Mouse (Mus musculus) embryo, embryonic 11.5 days (tissue): ENCODE data around the gene Hdac9.

Source experiments
- DNase-seq: peaks from one replicate; pipeline ENCODE4 v3.0.0-alpha.2; 2012; ENCODE audit warnings: low read depth, low spot score

Gene Hdac9

GRCm38 (mm10) chr12:34714266-34714939 lies 202.5 kb downstream of the Hdac9 start:
- DNase-seq, result no peak

- DNase-seq, result no peak
Measured at GRCm38 (mm10) chr12:34697981-34698380, 218.9 kb downstream of the Hdac9 start.

GRCm38 (mm10) chr12:34696736-34697135 lies 220.2 kb downstream of the Hdac9 start:
- DNase-seq, result no peak

DNA sequence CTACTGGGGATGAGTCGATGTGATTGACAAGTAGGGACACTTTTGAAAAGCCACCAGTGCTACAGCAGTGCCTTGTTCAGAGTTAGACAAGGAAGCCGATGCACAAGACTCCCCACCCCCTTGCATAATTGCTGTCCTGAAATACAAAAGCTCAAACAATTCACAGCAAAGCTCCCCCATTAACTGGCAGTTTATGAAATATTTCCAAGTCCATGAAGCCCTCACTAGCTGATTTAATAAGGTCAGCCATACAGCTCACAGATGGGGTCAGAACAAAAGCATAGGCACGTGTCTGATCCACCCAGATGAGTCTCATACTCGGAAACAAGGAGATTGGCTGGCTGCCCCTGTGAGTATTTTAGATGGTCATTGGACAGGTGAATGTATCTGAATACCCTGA lies 228.0 kb downstream of the Hdac9 start:
- DNase-seq, result no peak

DNA sequence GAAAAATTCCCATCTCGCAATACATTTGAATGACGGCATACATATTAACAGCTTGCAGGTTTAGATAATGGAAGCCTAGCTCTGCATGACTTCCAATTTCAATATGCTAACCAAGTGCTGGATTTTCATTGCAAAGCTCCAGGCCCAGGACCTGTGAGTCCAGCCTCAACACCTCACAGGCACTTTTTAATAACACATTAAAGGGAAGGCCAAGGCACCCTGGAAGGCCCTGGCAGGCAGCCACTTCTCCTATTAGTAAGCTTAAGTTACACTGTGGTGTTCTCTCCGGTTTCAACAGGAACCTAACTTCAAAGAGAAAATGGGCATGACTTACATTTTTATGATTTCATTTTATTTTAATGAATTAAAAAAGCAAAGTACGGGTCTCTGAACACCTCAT lies 233.5 kb downstream of the Hdac9 start:
- no peak for DNase-seq

GRCm38 (mm10) chr12:34682657-34683056 lies 234.2 kb downstream of the Hdac9 start:
- no peak for DNase-seq

DNA sequence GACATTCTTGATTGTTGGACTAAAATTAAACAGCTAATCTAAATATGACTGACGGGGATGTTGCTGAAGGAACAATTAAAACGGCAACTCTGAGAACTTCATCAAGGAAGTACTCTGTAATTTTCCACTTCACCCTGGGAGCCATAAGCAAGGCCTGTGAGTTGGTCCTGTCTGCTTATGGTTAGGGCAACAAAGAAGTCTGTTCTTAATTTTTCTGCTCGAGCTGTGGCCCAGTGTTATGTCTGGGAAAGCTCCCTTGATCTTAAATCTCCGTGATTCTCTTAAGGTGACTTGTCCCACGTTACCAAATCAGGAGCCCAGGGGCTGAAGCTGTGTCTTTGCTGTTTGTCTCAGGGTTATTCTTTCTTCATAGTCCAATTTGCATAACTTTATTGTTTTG lies 236.3 kb downstream of the Hdac9 start:
- no peak for DNase-seq

GRCm38 (mm10) chr12:34677110-34677509 lies 239.8 kb downstream of the Hdac9 start:
- DNase-seq, result no peak

- DNase-seq, result no peak
Measured at GRCm38 (mm10) chr12:34674235-34674634, 242.7 kb downstream of the Hdac9 start.

GRCm38 (mm10) chr12:34673539-34673938 lies 243.4 kb downstream of the Hdac9 start:
- DNase-seq, result no peak

GRCm38 (mm10) chr12:34664758-34665157 lies 252.1 kb downstream of the Hdac9 start:
- peak; percentile 76 for DNase-seq

GRCm38 (mm10) chr12:34661378-34661777 lies 255.5 kb downstream of the Hdac9 start:
- no peak for DNase-seq

DNA sequence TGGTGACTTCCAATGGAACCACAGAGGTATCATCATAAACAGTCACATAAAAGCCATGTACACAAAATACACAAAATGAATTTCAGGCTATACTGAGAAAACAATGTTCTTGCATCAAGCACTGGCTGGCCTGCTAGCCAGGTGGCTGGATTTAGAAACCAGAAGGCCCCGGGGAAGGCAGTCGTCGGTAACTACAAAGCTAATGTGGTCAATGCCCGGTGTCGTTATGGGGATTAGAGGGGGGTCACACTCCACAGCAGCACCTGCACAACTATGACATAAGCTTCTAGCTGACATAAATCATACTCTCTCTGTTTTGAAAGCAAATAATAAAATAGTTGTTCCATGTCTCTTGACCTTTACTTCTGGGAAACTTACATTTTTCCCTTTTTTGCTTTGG lies 256.9 kb downstream of the Hdac9 start:
- no peak for DNase-seq

DNA sequence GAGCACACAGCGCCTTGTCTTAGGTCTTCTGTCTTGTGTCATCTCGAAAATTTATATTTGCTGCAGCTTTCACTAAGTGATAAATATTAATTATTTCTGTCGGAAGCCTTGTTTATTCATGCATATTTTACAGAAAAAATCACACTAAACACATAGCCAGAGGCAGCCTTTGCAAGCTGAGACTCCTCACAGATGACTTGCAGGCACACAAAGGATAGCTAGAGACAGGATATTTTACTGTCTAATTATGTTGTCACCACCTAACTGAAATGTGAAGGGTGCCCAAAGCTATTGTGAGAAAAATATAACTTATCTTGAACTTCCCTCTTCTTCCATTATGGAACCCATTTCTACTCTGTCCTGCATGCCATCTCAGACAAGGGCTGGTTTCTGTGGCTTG lies 258.3 kb downstream of the Hdac9 start:
- no peak for DNase-seq

- DNase-seq, result peak; percentile 44
Measured at GRCm38 (mm10) chr12:34658119-34658518, 258.8 kb downstream of the Hdac9 start.

- no peak for DNase-seq
Measured at GRCm38 (mm10) chr12:34653615-34654014, 263.3 kb downstream of the Hdac9 start.

GRCm38 (mm10) chr12:34648753-34649152 lies 268.1 kb downstream of the Hdac9 start:
- no peak for DNase-seq

DNA sequence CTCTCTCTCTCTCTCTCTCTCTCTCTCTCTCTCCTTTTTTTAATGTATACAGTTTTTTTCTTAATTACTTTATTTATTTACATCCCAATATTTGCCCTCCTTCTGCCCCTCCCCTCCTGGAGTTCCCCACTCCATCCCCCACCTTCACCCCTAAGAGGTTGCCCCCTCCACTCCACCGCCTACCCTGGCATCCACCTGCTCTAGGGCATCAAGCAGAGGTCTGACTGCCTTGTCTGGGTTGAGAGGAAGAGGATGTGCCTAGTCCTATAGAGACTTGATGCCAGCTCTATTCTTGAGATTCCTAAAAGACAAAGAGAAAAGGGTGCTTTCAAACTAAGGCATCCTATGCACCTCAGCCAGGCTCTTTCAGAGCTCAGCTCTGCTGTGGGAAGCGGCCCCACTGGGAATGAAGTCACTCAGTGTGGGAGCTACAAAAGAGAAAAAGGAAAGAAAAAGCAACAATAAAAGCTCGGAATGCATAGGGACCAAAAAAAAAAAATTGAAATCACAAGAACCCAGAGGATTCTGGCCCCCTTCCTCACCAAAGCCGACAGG lies 275.1 kb downstream of the Hdac9 start:
- DNase-seq, result no peak

- peak; percentile 22 for DNase-seq
Measured at GRCm38 (mm10) chr12:34637238-34638124, 279.4 kb downstream of the Hdac9 start.

DNA sequence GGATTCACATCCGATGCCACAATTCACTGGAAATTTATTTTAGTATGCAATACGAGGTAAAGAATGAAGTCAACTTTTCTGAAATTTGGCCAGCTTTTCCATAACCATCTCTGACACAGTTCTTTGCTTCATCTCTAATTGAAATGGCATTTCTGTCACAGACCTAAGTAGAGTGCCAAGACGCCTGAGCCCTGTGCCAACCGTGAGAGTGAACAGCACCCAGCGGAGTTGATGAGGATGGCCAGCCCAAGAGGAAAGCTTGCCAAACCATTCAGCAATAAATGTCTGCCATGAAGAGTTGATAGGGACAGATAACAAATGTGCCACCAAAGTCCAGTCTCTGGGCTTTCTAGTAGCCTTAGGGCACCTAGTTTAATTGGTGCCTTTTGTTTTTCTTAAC lies 297.8 kb downstream of the Hdac9 start:
- DNase-seq, result no peak

GRCm38 (mm10) chr12:34618321-34618720 lies 298.6 kb downstream of the Hdac9 start:
- DNase-seq, result no peak

DNA sequence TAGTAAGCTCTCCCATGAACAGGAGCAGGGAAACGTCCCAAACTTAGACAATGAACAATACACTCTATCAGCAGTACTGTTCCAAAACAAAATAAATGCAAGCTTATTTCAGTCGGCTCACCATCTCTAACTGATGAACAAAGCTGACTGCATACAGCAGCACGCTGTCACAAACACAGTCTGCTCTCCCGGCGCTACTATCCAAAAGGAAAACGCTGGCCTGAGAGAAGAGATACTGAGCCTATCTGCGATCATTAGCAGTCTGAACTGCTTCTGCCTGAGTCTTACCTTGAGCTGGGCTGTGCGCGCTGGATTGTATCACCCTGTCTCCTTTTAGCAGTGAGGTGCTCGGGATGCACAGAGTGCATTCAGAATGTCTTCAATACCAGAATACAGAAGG lies 299.1 kb downstream of the Hdac9 start:
- DNase-seq, result no peak

GRCm38 (mm10) chr12:34614796-34615195 lies 302.1 kb downstream of the Hdac9 start:
- no peak for DNase-seq
